Mouse (Mus musculus) spleen, embryonic (tissue): ENCODE measurements around the gene Cadm1.

Experiments
- CTCF ChIA-PET: fragments of 350-600 bp; sonication (Branson Sonifier 250); formaldehyde crosslinking; loops from one replicate; lab custom pipeline; 2022; lab: Charles Lee

Cadm1 gene

GRCm38 (mm10) chr9:47801242-47801641, 271.3 kb downstream of the Cadm1 start:
- CTCF ChIA-PET, result no interaction called here

GRCm38 (mm10) chr9:47802527-47802926, 272.6 kb downstream of the Cadm1 start:
- CTCF ChIA-PET, result no interaction called here

- CTCF ChIA-PET, result no interaction called here
Observed at GRCm38 (mm10) chr9:47803531-47804105, 273.6 kb downstream of the Cadm1 start.

- CTCF ChIA-PET, result no interaction called here
Observed at GRCm38 (mm10) chr9:47805658-47806057, 275.7 kb downstream of the Cadm1 start.

GRCm38 (mm10) chr9:47825668-47826067, 295.7 kb downstream of the Cadm1 start:
- CTCF ChIA-PET, result no interaction called here

DNA sequence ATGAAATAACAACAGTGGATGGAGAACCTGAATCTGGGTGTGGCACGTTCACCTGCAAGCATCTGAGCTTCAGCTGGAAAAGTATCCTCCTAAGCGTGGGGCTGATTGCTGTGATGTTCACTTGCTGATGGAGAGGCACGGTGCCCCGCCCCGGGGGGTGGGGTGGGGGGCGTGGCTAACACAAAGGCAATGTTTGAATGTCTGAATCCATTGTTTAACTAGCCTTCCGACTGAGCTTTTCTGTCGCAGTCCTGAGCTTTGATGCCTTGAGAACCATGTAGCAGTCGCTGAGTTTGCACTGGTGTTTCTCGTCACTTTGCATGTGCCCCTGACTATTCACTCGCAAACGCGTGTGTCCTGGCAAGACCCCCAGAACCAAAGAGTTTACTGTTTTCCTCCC, 298.8 kb downstream of the Cadm1 start:
- CTCF ChIA-PET, result no interaction called here

GRCm38 (mm10) chr9:47829204-47829603, 299.2 kb downstream of the Cadm1 start:
- CTCF ChIA-PET, result no interaction called here

DNA sequence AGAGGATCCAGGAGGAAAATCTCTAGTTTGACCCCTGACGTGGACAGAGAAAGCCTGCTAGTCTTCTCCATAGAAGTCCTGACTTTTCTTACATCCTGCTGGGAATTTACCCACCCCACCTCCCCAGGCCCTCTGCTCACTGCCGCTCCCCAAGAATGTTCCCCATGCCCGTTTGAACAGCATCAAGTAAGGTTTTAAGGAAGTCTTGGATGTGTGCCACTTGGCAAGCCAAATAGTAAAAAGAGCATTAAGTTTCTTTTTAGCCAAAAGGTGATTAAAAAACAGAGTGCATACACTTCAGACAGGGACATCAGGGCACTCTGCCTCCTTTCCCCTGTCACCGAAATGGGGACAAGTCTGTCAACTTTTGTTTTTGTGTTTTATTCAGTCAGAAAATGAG, 299.9 kb downstream of the Cadm1 start:
- CTCF ChIA-PET, result no interaction called here

DNA sequence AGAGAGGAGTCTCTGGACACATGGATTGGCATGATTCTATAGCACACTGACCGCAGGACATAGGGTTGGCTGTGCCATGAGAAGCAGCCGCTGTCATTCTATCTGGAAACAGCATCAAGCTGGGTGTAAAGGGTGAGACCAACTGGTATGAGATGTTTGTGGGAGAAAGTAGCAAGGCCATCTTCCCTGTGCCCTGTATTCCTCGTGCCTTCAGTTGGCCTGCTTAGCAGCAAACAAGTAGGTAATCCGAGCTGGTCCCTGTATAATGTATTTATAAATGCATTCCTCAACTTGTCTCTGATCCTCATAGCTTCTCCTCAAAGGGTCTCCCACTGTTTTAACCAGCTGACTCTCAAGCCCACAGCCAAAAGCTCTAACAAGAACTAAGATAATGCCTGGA, 301.4 kb downstream of the Cadm1 start:
- CTCF ChIA-PET, result interaction anchor here (0.6 kb wide), 2 partner anchors 11 to 183 kb away, joined by 3 to 13 read pairs; no protein-coding TSS in a partner anchor

DNA sequence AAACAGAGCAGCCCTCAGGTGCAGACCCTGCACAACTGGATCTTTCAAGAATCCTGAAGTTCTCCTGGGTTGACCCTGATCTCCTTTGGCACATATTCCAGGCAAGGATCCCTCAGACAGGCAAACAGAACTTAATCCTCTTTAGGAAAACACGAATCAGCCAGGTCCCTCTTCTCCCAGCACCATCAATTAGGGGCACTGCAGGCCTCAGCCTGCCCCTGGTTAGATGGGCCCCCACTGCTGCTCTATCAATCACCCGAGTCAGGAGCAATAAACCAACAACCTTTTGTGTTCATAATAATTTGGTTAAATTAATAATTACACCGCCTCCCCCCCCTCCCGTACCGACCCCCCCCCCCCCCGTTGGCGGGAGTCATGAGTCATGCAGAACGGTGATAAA, 308.2 kb downstream of the Cadm1 start:
- CTCF ChIA-PET, result no interaction called here

DNA sequence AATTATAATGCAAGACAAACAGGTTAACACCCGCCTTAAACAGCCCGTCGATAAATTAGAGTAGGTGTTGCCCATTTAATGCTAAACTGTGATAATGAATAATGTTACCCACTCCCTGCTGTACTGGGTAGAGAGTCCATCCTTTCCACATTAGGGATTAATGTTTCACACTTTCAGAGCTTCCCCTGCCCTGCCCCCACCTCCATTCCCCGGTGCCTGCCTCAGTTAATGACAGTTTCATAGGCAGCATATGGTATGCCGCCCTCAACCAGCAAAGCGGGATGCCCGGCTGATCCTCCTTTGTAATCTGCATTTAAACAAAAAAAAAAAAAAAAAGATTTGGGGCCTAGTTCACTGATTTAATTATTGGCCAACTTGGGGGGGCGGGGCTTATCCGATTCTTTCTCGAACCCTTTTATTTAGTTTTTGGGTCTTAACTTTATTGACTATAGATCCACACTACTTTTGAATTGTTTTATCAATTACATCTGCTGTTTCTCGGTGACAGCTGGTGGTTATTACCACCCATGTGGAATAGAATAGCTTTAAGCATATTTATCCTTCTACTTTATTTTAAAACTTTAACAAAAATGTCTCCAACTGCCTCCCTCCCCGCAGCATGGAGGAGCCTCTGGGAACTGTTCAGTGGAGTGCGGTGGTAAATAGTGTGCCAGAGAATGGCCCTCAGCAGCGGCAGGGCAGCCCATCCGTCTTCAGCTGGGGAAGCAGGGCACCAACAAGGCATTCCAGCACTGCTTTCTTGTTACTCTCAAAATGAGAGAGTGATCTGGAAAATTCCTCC, 309.1 kb downstream of the Cadm1 start:
- CTCF ChIA-PET, result no interaction called here

DNA sequence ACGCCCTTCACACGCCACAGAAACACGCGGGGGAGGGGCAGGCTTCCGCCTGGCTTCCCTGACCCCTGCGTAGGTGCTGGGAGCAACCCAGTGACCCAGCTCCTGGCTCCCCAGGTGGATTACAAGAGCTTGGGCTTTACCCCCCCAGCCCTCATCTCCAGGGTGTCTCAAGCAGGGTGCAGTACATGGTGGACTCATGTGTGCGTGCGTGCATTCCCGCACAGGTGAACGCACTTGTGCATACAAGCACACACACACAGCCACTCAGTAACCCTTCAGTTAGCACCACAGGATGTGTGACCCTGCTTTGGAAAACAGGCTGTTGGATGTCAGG, 309.7 kb downstream of the Cadm1 start:
- CTCF ChIA-PET, result no interaction called here

DNA sequence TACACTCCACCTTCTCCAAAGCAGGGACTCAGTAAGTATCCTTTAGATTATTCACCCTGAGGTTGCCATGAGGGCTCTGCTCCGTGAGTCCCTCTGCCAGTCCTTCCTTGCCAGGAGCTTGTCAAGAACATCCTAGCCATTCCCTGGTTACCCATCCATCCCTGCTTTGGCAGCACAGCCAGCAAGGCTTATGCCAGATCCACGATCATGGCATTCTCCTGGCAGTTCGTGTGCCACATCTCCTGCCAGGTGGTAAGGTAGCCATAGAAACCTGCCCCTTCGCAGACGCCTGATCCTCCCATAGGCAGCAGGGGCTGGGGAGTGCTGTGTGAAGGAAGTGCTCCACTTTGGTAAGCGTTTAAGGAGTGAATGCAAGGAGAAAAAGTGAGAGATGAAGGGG, 313.4 kb downstream of the Cadm1 start:
- CTCF ChIA-PET, result no interaction called here

GRCm38 (mm10) chr9:47846275-47846674, 316.3 kb downstream of the Cadm1 start:
- CTCF ChIA-PET, result no interaction called here

DNA sequence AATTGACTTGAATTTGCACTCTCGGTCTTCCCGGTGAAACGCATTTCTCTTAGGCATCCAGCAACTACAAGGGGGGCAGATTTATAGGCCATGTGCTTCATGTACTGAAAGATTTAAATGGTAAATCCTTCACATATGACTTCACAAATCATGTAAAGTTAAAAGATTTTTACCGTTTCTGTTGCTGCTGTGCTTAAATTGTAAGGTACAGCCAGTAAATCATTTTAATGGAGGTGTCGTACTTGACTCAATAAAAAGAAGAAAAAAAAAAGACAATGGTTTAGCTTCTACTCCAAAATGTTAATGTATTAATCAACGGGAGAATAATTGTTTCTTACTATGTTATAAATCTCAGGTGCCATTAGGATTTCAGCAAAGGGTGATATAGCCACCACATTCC, 317.0 kb downstream of the Cadm1 start:
- CTCF ChIA-PET, result no interaction called here

DNA sequence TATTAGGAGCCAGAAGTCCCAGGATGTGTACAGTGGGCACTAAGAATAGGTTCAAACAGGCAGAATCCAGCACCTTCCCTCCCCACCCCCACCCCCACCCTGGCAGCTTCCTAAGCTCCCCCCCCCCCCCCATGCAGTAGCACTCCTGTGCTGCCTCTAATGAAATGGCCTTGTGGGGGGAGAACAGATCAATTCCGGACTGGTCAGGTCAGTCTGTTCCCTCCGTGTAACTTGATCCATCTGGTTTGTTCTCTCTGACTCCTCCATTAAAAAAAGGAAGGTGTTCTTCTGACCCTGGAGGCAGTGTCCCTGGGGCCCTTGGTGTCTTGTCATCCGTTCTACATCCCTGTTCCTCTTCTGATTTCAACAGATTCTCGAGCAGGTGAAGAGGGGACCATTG, 317.8 kb downstream of the Cadm1 start:
- CTCF ChIA-PET, result no interaction called here

DNA sequence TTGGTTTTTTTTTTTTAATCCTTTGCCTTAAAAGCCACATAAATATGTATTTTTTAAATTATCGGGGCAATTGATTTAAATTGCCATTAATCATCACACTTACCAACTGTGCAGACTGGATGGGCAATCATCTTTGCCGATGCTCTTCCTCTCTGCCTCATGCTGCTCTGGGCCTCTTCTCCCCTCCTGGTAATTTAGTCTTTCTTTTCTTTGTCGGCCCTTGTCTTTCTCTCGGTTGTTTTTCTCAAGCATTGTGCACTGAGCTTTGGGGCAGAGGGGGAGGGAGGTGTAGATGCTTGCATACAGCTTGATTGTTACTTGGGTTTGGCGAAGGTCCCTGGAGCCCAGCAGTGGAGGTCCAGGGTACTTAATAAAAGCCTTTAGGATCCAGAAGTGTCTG, 318.8 kb downstream of the Cadm1 start:
- CTCF ChIA-PET, result no interaction called here

- CTCF ChIA-PET, result no interaction called here
Observed at GRCm38 (mm10) chr9:47856311-47856710, 326.3 kb downstream of the Cadm1 start.

DNA sequence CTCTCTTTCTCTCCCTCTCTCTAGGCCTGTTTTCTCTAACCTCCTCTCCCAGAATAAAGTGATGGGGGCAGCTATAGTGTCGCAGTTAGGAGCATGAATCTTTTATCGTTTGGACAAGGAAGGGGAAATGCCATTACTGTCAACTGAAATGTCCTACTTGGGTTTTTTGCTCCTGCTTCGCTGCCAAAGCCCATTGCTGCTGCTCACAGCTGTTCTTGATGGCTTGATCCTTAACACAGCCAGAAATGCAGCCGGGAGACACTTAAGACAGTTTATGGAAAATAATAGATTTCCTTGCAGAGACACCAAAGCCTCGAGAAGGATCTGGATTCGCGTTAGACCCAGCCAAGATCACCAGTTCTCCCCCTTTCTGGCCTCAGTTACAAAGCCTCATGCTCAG, 327.3 kb downstream of the Cadm1 start:
- CTCF ChIA-PET, result no interaction called here

DNA sequence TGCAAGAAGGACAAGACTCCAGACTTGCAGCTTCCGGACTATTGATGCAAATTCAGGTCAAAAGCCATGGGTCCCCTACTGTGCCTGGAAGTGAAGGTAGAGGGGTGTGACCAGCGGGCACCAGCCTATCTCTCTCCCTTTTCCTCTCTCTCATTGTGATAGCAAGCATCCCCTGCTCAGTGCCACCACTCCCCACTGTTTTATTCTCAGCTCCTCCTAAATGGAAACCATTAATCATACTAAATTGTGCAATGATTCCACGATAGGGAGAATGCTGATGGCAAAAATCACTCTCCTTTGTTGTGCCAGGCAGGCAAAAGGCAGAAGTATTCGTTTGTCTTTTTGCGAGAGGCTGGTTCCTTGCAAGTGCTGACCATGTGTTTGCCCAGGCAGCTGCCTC, 328.2 kb downstream of the Cadm1 start:
- CTCF ChIA-PET, result no interaction called here

- CTCF ChIA-PET, result no interaction called here
Observed at GRCm38 (mm10) chr9:47858778-47859395, 328.9 kb downstream of the Cadm1 start.

DNA sequence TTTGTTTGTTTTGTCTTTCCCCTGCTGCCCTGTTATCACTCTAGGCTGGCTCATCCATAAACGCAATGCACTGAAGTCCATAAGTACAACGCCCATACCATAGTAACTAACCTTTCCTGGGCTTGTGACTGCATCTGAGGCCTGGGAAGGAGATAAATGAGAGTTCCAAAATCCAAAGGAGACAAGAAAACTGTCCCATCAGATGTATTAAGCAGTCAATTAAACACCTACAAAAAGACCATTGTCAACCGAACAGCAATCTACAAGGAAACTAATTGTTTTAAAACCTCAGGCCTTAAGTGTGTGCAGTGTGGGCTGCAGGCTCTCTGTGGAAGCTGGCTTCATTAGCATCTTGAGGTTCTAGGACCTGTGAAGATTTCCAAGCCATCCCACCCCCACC, 331.0 kb downstream of the Cadm1 start:
- CTCF ChIA-PET, result no interaction called here

- CTCF ChIA-PET, result no interaction called here
Observed at GRCm38 (mm10) chr9:47861783-47862182, 331.8 kb downstream of the Cadm1 start.
